ENCODE assay signal across 24 mouse cellular contexts in genomic region chr9:114799498-114800107, GRCm38 (mm10). TPM values are rescaled to one million over a fixed set of nuclear protein-coding genes. Genes with fewer than 3 reads are reported as not detected.
DNase-seq lines count a peak whose midpoint lies in the region; ATAC-seq and TF ChIP-seq lines count a peak whose summit lies in the region.
"Had no signal": no experiment of that assay in that cellular context is flagged by ENCODE, and none has a peak within 500 bp of the region (broad histone marks: within the 10 kb centered on the region; RNA-seq: fewer than 3 reads in every experiment).

No protein-coding gene starts in this region.

- no peak overlapping the region for H3K4me2 ChIP-seq in hindbrain, embryonic 11.5 days (replicated peaks; ENCODE audit: low read depth, low read length)
- no peak overlapping the region for H3K4me2 ChIP-seq in hindbrain, embryonic 13.5 days
- H3K4me2 ChIP-seq in CH12.LX (ENCODE audit: insufficient read depth, low read depth, poor library complexity, severe bottlenecking): no peak overlapping the region
- H3K4me2 ChIP-seq: embryonic facial prominence, embryonic 15.5 days; forebrain, embryonic 12.5 days had no signal

- H3K4me1 ChIP-seq in hindbrain, embryonic 11.5 days (replicated peaks; ENCODE audit: control insufficient read depth, insufficient read depth, low read length): peaks cover 4% of the 10 kb centered on the region; the same call in 1 of the 2 replicates
- H3K4me1 ChIP-seq in hindbrain, embryonic 13.5 days (replicated peaks): peaks cover 25% of the 10 kb centered on the region
- H3K4me1 ChIP-seq in CH12.LX (ENCODE audit: control insufficient read depth in 1 of 2, insufficient read depth in 2 of 2): peaks cover 0 to 4% of the 10 kb centered on the region in 2 experiments; a peak in 1 of 4 replicates
- no peaks in the 10 kb centered on the region for H3K4me1 ChIP-seq in MEL (ENCODE audit: control insufficient read depth in 1 of 2, insufficient read depth in 2 of 2, low read length in 2 of 2)

- ATAC-seq in hindbrain, embryonic 11.5 days (ENCODE audit: low FRiP score): no peak
- no peak for ATAC-seq in hindbrain, embryonic 13.5 days (ENCODE audit: low FRiP score)
- ATAC-seq: forebrain, embryonic 16.5 days; hindbrain, embryonic 16.5 days; inflammation-experienced regulatory T-cells, adult 6 months; intestine, postnatal 0 days had no signal

- no peak overlapping the region for H3K9ac ChIP-seq in hindbrain, embryonic 11.5 days (ENCODE audit: low read depth, low read length)
- no peak overlapping the region for H3K9ac ChIP-seq in hindbrain, embryonic 13.5 days
- no peak overlapping the region for H3K9ac ChIP-seq in CH12.LX (ENCODE audit: insufficient read depth, low read depth)
- no peak overlapping the region for H3K9ac ChIP-seq in MEL (ENCODE audit: control insufficient read depth, low read depth, low read length, poor library complexity, severe bottlenecking)
- H3K9ac ChIP-seq: embryonic facial prominence, embryonic 15.5 days; forebrain, embryonic 12.5 days had no signal

- no peaks in the 10 kb centered on the region for H3K9me3 ChIP-seq in hindbrain, embryonic 11.5 days (ENCODE audit: control insufficient read depth, low read length)
- no peaks in the 10 kb centered on the region for H3K9me3 ChIP-seq in hindbrain, embryonic 13.5 days
- peaks cover 3% of the 10 kb centered on the region for H3K9me3 ChIP-seq in CH12.LX (replicated peaks; ENCODE audit: low read length)
- no peaks in the 10 kb centered on the region for H3K9me3 ChIP-seq in MEL (replicated peaks; ENCODE audit: insufficient read depth, low read length)
- H3K9me3 ChIP-seq: embryonic facial prominence, embryonic 15.5 days; forebrain, embryonic 12.5 days; heart, embryonic 10.5 days had no signal

- dilution Hi-C loops in CH12.LX (cut with MboI; ENCODE audit: extremely low pct_ligation_motif_present, extremely low pct_unique_long_range_greater_than_20kb, low sequenced_read_pairs): no loop called here

- no peak for TF ChIP-seq POLR2A in CH12.LX (IDR thresholded peaks at IDR 0.05; ENCODE audit: low read depth, low read length)
- no peak for TF ChIP-seq POLR2A in MEL (IDR thresholded peaks at IDR 0.05; ENCODE audit: control insufficient read depth in 1 of 2, insufficient read depth in 1 of 2, low read depth in 1 of 2, low read length in 2 of 2, poor library complexity in 1 of 2)

- TF ChIP-seq RAD21 in CH12.LX (IDR thresholded peaks at IDR 0.05; ENCODE audit: low read depth, low read length) (no peak), MEL (IDR thresholded peaks at IDR 0.05; ENCODE audit: low read depth, low read length) (no peak)

- in situ Hi-C loops in CH12.LX (cut with MboI; ENCODE audit: low pct_ligation_motif_present, low pct_unique_long_range_greater_than_20kb, low sequenced_read_pairs): loop anchor here (10.0 kb wide), 1 partner anchor 125 kb away; no protein-coding TSS in a partner anchor

- DNase-seq in hindbrain, embryonic 11.5 days (ENCODE audit: low spot score): peak; percentile 44
- DNase-seq in CH12.LX (ENCODE audit: extremely low read depth) (no peak), MEL (ENCODE audit: low read depth, low spot score) (no peak)
- DNase-seq in embryo, embryonic 9.5 days (ENCODE audit: extremely low spot score): peak; percentile 75
- DNase-seq in right cerebral cortex, adult 18-20 months: no peak
- no peak for DNase-seq in cerebellum, adult 18-20 months
- no peak for DNase-seq in layer of hippocampus, postnatal 25 days (ENCODE audit: extremely low spot score in 1 of 2, low spot score in 1 of 2)
- DNase-seq: adrenal gland, postnatal 10 days; cerebellum, adult 11 months; cerebellum, adult 9-10 months; gastrocnemius, postnatal 10 days; heart, adult 18-20 months; heart, postnatal 10 days; heart, postnatal 4 days had no signal

- H3K4me3 ChIP-seq in hindbrain, embryonic 11.5 days (ENCODE audit: low read depth, low read length): no peak overlapping the region
- H3K4me3 ChIP-seq in hindbrain, embryonic 13.5 days: no peak overlapping the region
- H3K4me3 ChIP-seq in CH12.LX (replicated peaks in 1 of 3; ENCODE audit: low read depth in 2 of 3, low read length in 2 of 3, poor library complexity in 1 of 3): no peak overlapping the region
- H3K4me3 ChIP-seq in MEL (ENCODE audit: control insufficient read depth in 1 of 2, insufficient read depth in 1 of 2, low read depth in 2 of 2, low read length in 2 of 2): no peak overlapping the region
- H3K4me3 ChIP-seq: embryonic facial prominence, embryonic 15.5 days; erythroblast, embryonic 14.5 days; forebrain, embryonic 12.5 days; heart, embryonic 10.5 days had no signal

- no peaks in the 10 kb centered on the region for H3K27me3 ChIP-seq in hindbrain, embryonic 11.5 days (ENCODE audit: control insufficient read depth, insufficient read depth, low read length)
- H3K27me3 ChIP-seq in hindbrain, embryonic 13.5 days: peaks cover 9% of the 10 kb centered on the region; the same call in 1 of the 2 replicates
- no peaks in the 10 kb centered on the region for H3K27me3 ChIP-seq in CH12.LX (replicated peaks)
- no peaks in the 10 kb centered on the region for H3K27me3 ChIP-seq in MEL (ENCODE audit: control insufficient read depth in 1 of 2, insufficient read depth in 2 of 2, low read length in 2 of 2)
- H3K27me3 ChIP-seq: embryonic facial prominence, embryonic 15.5 days; forebrain, embryonic 12.5 days had no signal

- no peak for TF ChIP-seq CTCF in CH12.LX (conservative IDR thresholded peaks at IDR 0.05 in 1 of 2, IDR thresholded peaks at IDR 0.05 in 1 of 2; ENCODE audit: low read depth in 2 of 2, low read length in 2 of 2)
- TF ChIP-seq CTCF in MEL (IDR thresholded peaks at IDR 0.05 in 2 of 3, conservative IDR thresholded peaks at IDR 0.05 in 1 of 3; ENCODE audit: control insufficient read depth in 1 of 3, insufficient read depth in 1 of 3, low read depth in 2 of 3, low read length in 3 of 3, poor library complexity in 1 of 3, severe bottlenecking in 1 of 3): no peak

- H3K79me2 ChIP-seq in CH12.LX (replicated peaks; ENCODE audit: control insufficient read depth, extremely low read depth, insufficient read depth, poor library complexity, severe bottlenecking) (no peaks in the 10 kb centered on the region), MEL (ENCODE audit: control insufficient read depth, insufficient read depth, low read length, poor library complexity) (no peaks in the 10 kb centered on the region)

- WGBS in hindbrain, embryonic 11.5 days: 13% methylated on average over 10 of the region's 10 CpGs
- WGBS in hindbrain, embryonic 13.5 days: 16% methylated on average over 10 of the region's 10 CpGs

- TF ChIP-seq EP300 in CH12.LX (IDR thresholded peaks at IDR 0.05; ENCODE audit: low read length) (no peak), MEL (IDR thresholded peaks at IDR 0.05; ENCODE audit: low read depth in 1 of 2, low read length in 2 of 2) (no peak)

- H3K36me3 ChIP-seq in hindbrain, embryonic 11.5 days (ENCODE audit: control insufficient read depth, insufficient read depth, low read length): no peaks in the 10 kb centered on the region
- no peaks in the 10 kb centered on the region for H3K36me3 ChIP-seq in hindbrain, embryonic 13.5 days
- no peaks in the 10 kb centered on the region for H3K36me3 ChIP-seq in CH12.LX (replicated peaks in 1 of 2; ENCODE audit: control insufficient read depth in 1 of 2, insufficient read depth in 1 of 2, low read length in 1 of 2)
- no peaks in the 10 kb centered on the region for H3K36me3 ChIP-seq in MEL (ENCODE audit: control insufficient read depth in 1 of 2, insufficient read depth in 2 of 2, low read length in 2 of 2)
- H3K36me3 ChIP-seq: embryonic facial prominence, embryonic 15.5 days; forebrain, embryonic 12.5 days; G1E; heart, embryonic 10.5 days had no signal

- no peak overlapping the region for H3K27ac ChIP-seq in hindbrain, embryonic 11.5 days (ENCODE audit: low read depth, low read length)
- no peak overlapping the region for H3K27ac ChIP-seq in hindbrain, embryonic 13.5 days
- H3K27ac ChIP-seq in CH12.LX (ENCODE audit: insufficient read depth, low read depth) (no peak overlapping the region), MEL (ENCODE audit: control insufficient read depth, low read depth, low read length) (no peak overlapping the region)
- H3K27ac ChIP-seq: embryonic facial prominence, embryonic 15.5 days; forebrain, embryonic 12.5 days had no signal

TF ChIP-seq in CH12.LX, 34 proteins besides CTCF, POLR2A, EP300 and RAD21 (continues in another document):
- TF ChIP-seq KAT2A (IDR thresholded peaks at IDR 0.05; ENCODE audit: insufficient replicate concordance, low read length): no peak
- no peak for TF ChIP-seq ETS1 (conservative IDR thresholded peaks at IDR 0.05; ENCODE audit: low read depth, low read length)
- no peak for TF ChIP-seq CHD1 (IDR thresholded peaks at IDR 0.05; ENCODE audit: low read depth, low read length)
- TF ChIP-seq MAFK (IDR thresholded peaks at IDR 0.05; ENCODE audit: insufficient replicate concordance, low read length): peak; percentile 83

TF ChIP-seq in MEL, 35 proteins besides CTCF, POLR2A, EP300 and RAD21:
- TF ChIP-seq GABPA (IDR thresholded peaks at IDR 0.05; ENCODE audit: low read depth, low read length) (no peak), MAFK (IDR thresholded peaks at IDR 0.05; ENCODE audit: borderline replicate concordance, low read depth, low read length) (peak; percentile 39; the same call in 1 of the 2 replicates), HCFC1 (IDR thresholded peaks at IDR 0.05; ENCODE audit: low read depth, low read length) (no peak), ZC3H11A (IDR thresholded peaks at IDR 0.05; ENCODE audit: low read depth, low read length) (no peak)

RNA-seq across cellular contexts. Expression of gene Cmtm7, which starts 17.9 kb away (rescaled TPM):
- 66.1 and 77.8 TPM in 2 replicates for polyA plus RNA-seq in hindbrain, embryonic 11.5 days (2014; fragmentation: Nextera tagmentation; extraction: Ambion mirVana)
- 18.3 and 19.1 TPM in 2 replicates for polyA plus RNA-seq in hindbrain, embryonic 13.5 days (2015; fragmentation: Nextera tagmentation; extraction: Ambion mirVana)
- total RNA-seq in CH12.LX (2012; rRNA removed) (73.1 and 80.8 TPM in 2 replicates), CH12.LX (2014; rRNA removed) (37.6 and 46.0 TPM in 2 replicates), MEL (2012; rRNA removed) (290 and 352 TPM in 2 replicates)
- polyA plus RNA-seq in CH12.LX (2012; ENCODE audit: insufficient read length, low read depth) (38.2 and 45.5 TPM in 2 replicates), MEL (2012; ENCODE audit: insufficient read depth in 1 of 2, insufficient read length in 2 of 2, low read depth in 1 of 2, low replicate concordance in 2 of 2, missing spikeins in 1 of 2) (100 to 1,000 TPM in 1 of 2 experiments, not detected in 1; 545 TPM)
- 1 to 10 TPM; 4.9 to 5.1 TPM for total RNA-seq in layer of hippocampus, postnatal 25 days (2021)

RNA-seq across cellular contexts. Expression of gene Cmtm8, which starts 44.4 kb away (rescaled TPM):
- 22.1 and 29.3 TPM in 2 replicates for polyA plus RNA-seq in hindbrain, embryonic 11.5 days (2014; fragmentation: Nextera tagmentation; extraction: Ambion mirVana)
- polyA plus RNA-seq in hindbrain, embryonic 13.5 days (2015; fragmentation: Nextera tagmentation; extraction: Ambion mirVana): 15.8 and 20.0 TPM in 2 replicates
- total RNA-seq in CH12.LX (2012; rRNA removed): 1.8 and 2.7 TPM in 2 replicates
- 1.4 and 1.6 TPM in 2 replicates for total RNA-seq in CH12.LX (2014; rRNA removed)
- polyA plus RNA-seq in CH12.LX (2012; ENCODE audit: insufficient read length, low read depth): 4.1 and 4.4 TPM in 2 replicates
- 1.9 and 2.3 TPM in 2 replicates for total RNA-seq in MEL (2012; rRNA removed)
- 1 to 10 TPM in 1 of 2 experiments, not detected in 1; 7.9 TPM for polyA plus RNA-seq in MEL (2012; ENCODE audit: insufficient read depth in 1 of 2, insufficient read length in 2 of 2, low read depth in 1 of 2, low replicate concordance in 2 of 2, missing spikeins in 1 of 2)
- total RNA-seq in layer of hippocampus, postnatal 25 days (2021): 1 to 10 TPM; 1.8 to 2.0 TPM
- polyA plus RNA-seq: G1E; inflammation-experienced regulatory T-cells, adult 6 months had no signal

Comparison
In these comparisons a context has a peak if more than half of its experiments do, and no peak if none do; other contexts are left out.
1. DNase-seq: peak in hindbrain, embryonic 11.5 days (single experiment) and embryo, embryonic 9.5 days (single experiment); none in CH12.LX (single experiment), MEL (single experiment), right cerebral cortex, adult 18-20 months (single experiment), cerebellum, adult 18-20 months (0 of 2) and layer of hippocampus, postnatal 25 days (0 of 2).